Mouse (Mus musculus) gastrocnemius, postnatal 10 days (tissue): ENCODE results near the gene Tec. TPM values are rescaled to one million over a fixed set of nuclear protein-coding genes. Genes with fewer than 3 reads are reported as not detected.
"Not testable (repeated sequence)": the region's sequence is repeated elsewhere in the genome, so short reads cannot be mapped to it uniquely, and the experiment has no call there.

ENCODE experiments used
- DNase-seq: peaks from one replicate; pipeline ENCODE4 v3.0.0; 2021; ENCODE audit warnings: mixed read lengths
- total RNA-seq, 2 experiments: library from RNA; stranded (reverse); gene quantifications; 2 replicates each; pipeline ENCODE4 v1.2.3; 2021

Gene Tec
- total RNA-seq, 2 experiments from 2014 or later = 2.3 to 4.3 TPM

DNA sequence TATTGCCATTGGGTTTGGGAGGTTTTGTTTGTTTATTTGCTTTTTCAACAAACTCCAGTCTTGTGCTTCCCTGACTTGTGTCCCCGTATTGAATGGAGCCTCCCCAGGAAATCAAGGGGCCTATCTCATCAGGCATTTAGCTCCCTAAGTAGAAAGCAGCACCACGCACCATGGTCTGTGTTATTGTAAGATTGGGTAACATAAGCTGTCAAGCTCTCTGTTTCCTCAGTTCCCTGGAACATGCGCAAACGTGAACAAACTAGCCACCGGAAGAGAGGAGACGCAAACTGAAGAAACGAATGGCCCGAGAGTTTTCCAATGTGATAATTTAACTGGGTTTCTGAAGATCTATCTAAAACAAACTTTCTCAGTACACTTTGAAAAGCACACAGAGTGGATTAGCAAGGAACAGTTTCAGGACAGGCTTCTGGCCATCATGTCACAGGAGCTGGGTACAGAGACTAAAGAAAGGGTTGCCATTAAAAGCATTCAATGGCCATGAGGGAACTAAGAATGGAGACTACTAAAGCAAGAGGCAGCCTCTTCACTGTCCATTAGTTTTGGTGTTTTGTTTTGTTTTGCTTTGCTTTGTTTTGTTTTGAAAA lies 48.1 kb downstream of the Tec start:
- DNase-seq = no peak

GRCm38 (mm10) chr5:72818513-72819180 lies 49.6 kb downstream of the Tec start:
- no peak for DNase-seq

- no peak for DNase-seq
Observed at GRCm38 (mm10) chr5:72817523-72818091, 50.7 kb downstream of the Tec start.

DNA sequence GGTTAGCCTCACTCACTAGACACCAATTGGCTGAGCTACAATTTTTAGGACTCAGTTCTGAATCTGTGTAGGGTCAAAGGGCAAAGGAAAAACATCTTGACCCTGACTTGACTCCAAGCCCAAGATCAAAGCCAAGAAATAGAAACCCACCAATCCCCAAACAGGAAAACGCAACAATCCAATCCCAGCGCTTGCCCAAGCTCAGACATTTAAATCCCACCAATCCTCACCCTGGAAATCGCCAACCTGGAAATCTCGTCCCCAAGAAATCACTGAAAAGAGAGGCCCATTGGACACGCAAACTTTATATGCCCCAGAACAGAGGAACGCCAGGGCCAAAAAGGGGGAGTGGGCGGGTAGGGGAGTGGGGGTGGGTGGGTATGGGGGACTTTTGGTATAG lies 51.3 kb downstream of the Tec start:
- not testable (repeated sequence) for DNase-seq

DNA sequence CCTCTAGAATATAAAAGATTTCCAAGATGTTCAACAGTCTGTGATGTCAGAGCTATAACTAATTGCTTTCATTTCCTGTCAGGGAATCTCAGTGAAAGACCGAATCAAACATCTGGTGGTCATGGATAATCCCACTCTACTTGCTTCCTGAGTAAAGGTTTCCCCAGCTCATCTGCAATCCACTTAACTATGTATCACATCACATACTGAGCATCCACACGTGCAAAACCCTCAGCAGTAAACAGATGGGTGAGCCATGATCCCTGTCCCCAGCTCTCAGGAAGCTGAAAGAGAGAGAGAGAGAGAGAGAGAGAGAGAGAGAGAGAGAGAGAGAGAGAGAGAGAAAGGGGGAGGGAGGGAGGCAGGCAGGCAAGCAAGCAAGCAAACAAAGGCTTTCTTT lies 51.8 kb downstream of the Tec start:
- DNase-seq = no peak

- no peak for DNase-seq
Observed at GRCm38 (mm10) chr5:72816046-72816445, 52.2 kb downstream of the Tec start.

DNA sequence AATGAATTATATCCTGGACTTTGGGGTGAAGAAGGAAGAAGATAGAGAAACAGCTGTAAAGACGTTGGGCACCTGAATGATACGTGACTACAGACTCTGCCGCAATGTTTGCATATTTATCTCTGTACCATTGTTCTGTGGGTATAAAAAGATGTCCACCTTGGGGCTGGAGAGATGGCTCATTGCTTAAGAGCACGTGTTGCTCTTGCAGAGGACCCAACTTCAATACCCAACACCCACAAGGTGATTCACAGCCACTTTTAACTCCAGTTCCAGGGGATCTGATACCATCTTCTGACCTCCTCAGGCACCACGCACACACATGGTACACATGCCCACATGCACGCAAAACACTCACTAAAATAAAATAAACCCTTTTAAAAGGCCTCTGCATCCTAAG lies 52.9 kb downstream of the Tec start:
- DNase-seq = no peak

DNA sequence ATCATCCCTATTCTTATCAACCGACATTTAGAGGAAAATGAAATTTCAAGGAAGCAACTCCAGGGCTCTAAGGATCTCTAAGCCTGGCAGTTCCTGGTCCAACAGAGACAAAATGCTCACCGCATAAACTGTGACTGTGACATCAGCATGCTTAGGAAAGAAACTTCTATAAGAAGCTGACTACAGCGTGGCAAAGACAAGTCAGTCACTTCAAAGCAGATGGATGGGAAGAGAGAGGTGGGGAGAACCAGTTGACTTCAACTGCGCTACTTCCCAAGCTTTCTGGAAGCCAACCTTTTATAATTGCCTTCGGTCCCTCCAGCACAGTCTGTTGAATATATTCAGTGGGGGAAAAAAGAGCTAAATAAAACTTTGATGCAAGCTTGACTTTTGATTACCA lies 54.2 kb downstream of the Tec start:
- no peak for DNase-seq

DNA sequence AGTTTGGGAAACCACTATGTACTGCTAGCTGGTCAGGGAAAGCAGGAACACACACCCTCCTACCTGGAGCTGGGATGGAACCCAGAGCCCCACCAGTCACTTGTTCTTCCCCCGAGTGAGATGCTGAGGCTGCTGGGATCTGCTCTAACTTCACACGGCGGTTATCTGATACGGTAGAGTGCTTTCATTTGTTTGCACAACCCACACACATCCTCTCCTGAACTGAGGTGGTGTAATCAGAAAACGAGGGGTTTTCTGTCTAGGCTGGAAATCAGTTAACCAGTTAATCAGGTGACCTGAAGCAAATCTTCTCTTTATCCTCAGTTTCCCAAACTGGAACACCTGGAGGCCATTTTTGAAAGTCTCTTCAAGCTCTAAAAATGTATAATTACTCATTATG lies 55.4 kb downstream of the Tec start:
- no peak for DNase-seq

- DNase-seq = no peak
Observed at GRCm38 (mm10) chr5:72812328-72812727, 56.0 kb downstream of the Tec start.

DNA sequence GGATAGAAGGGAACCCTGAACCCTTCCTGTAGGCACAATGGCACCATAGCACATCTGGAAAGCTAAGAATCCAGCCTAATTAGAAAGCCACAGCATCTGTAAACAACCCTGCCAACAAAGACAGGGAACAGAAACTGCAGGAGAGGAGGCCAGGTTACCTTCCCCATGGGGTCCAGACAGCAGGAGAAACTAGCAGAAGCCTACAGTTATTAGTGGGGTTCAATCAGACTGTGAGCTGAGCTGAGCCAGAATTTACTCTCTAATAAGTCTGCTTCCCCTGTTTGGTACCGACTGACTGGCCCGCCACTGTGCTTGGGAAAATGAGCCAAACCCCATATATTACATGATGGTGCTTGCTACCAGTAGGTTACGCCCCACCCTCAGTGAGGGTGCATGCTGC lies 56.9 kb downstream of the Tec start:
- DNase-seq = no peak

- DNase-seq = no peak
Observed at GRCm38 (mm10) chr5:72810990-72811389, 57.3 kb downstream of the Tec start.

GRCm38 (mm10) chr5:72809480-72809879 lies 58.8 kb downstream of the Tec start:
- no peak for DNase-seq

- DNase-seq = peak; percentile 41
Observed at GRCm38 (mm10) chr5:72808456-72809111, 59.7 kb downstream of the Tec start.

DNA sequence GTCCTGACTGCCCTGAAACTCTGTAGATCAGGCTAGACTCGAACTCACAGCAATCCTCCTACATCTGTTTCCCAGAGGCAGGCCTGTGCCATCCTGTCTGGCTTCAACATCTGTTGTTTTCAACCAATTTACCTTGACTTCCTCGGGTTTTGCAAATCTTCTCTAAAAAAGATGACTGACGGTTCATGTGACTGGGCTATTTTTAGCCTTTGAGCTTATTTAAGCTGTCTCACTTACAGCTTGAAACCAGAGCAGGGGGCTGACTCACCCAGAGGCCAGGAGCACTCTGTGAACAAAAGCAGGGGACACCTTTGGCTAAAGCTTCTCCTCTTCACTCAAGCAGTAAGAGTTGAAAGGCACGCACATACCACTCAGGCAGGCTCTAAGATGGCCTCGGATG lies 65.4 kb downstream of the Tec start:
- DNase-seq = no peak

DNA sequence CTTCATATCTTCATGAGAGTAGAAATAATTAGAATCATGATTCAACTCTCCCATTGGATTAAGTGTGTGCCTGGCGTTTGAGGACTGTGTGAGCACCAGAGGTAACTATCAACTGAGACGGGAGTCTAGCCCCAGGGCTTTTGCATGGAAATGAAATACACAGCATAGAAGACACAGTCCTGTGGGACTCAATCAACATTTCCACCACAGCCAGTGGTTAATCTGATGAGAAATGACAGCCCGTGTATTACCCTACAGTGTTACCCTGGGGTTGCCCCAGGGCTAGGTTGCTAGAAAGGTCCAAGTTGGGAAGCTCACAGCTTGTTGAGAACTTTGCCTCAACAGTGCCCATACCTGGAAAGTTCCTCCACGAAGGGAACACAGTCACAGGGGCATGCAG lies 69.7 kb downstream of the Tec start:
- DNase-seq = no peak

DNA sequence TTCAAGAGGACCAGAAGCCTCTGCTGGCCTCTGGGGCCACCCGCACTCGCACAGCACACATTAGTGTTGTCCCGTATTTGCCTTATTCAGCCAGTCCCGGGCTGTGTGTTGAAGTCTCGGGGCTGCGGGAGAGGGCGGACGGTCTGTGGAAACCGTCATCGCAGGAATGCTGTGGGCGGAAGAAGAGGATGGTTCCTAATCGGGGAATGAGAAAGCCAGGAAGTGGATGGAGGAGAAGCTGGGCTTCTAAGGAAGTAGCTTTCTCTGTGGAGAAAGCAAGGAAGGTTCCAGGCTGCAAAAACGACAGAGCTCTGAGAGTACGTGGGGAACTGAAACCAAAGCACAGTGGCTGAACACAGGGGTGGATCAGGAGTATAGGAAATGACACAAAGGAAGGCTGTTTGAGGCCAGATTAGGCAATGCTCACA lies 72.1 kb downstream of the Tec start:
- DNase-seq = peak; percentile 41

GRCm38 (mm10) chr5:72793309-72793850 lies 74.9 kb downstream of the Tec start:
- DNase-seq = no peak

DNA sequence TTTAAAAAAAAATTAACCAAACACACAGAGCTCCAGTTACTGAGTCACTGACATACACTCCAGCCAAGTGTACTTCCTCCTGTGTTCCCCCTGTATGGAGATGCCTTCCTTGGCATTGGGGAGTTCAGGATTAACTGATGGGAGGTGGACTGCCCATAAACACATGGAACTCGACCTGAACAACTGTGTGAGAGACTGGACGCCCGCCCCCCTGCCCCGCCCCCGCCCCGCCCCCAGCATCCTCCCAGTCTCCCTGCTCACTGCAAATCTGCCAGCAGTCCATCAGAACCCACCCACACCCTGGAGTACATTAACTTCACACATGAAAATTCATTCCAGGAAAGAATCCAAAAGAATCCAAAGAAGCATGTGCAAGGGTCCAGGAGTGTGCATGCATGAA lies 76.5 kb downstream of the Tec start:
- DNase-seq = no peak

DNA sequence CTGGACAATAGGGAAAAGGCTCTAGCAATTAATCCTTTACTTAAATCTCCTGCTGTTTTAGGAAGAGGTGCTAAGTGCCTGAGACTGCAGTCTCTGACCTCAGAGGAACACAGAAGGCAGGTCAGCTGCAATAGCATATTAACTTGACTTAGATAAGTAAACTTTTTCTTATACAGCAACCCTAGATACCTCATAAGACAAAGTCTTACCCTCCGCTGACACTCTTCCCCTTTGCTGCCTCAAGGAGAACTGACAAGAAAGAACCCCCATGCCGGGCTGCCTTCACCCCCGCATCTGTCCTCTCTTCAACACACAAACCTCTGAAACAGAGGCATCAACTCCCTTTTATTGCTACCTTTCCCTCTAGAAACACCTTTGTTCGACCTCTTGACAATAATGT lies 76.9 kb downstream of the Tec start:
- DNase-seq = no peak

DNA sequence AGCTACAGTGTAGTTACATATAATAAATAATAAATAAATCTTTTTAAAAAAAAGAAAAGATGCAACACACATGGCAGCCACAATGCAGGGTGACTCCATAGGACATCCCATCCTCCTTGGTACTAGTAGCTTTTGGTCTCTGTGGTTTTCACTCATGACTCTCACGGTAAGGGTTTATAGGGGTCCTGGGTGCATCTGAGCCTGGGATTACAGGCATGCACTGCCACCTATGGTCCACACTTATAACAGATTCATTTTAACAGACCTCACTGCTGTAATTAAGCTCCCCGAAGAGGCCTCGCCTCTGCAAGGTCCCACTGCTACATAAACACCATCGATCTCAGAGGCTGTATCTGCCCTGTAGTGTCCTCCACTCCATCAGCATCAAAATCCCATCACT lies 82.8 kb downstream of the Tec start:
- DNase-seq = no peak

DNA sequence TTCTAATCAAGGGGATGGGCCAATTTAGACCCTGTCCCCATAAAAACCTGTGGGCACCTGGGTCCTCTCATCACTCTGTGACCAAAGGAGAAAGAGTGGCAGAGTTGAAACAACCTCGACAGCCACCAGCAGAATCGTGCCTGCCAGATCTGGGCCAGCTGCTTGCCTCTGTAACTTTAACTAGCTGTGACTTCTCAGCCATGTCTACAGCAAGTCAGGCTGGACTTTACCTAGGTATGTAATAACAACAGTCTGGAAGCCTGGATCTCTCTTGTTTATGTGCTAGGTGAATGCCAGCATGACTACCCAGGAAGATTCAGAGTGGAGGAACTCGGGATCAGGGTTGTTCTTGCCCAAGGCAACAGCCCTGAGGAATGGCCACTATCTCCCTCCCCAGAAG lies 83.6 kb downstream of the Tec start:
- DNase-seq = no peak

DNA sequence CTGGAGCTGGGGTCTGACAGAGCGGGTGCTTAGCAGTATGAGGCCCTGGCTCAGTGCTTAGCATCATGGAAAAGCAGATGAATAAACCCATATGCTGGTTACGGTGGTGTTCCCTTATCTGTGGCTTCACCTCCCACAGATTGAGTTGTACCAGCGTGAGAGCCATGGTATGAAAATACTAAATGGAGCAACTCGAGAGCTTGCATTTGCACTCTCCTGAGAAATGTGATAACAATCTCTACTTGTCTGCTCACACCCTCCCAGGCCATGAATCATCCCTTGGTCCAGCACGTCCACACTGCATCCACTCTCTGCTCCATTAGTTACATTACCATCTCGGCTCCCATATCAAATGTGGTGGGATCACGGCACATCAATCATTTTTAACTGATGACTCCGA lies 84.3 kb downstream of the Tec start:
- no peak for DNase-seq
